Mouse (Mus musculus) c-Kit-positive CD71-positive TER-119-negative erythroid progenitor cells, embryonic 14.5 days (primary cell): ENCODE measurements around the gene Atrnl1.

Experiments
- DNase-seq: peaks from one replicate; pipeline ENCODE4 v3.0.0-alpha.2; 2013; ENCODE audit warnings: low read depth

Gene Atrnl1

GRCm38 (mm10) chr19:57610476-57611261, at the start of gene Atrnl1:
TSS of gene Atrnl1 (plus strand) at chr19:57611034.
- DNase-seq: peak; percentile 58

- no peak for DNase-seq
Measured at GRCm38 (mm10) chr19:57561486-57561885, 49.3 kb upstream of the Atrnl1 start.

DNA sequence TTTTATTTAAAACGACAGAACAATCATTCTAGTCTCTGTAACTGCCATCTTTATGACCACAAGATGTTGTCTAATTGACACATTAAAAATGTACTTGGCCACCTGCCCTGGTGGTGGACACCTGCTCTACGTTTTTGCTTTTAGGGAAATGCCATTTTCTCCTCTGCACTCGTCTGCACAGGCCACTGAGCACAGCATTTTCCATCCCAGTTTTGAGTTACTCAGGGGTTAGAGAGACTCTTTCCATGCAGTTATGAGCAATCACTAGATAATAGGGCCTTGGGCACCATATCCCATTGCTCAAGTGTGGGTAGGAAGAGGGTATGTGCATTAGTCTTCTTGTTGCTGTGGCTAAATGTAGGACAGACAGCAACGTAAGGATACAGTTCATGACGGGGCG, 41.8 kb upstream of the Atrnl1 start:
- no peak for DNase-seq

DNA sequence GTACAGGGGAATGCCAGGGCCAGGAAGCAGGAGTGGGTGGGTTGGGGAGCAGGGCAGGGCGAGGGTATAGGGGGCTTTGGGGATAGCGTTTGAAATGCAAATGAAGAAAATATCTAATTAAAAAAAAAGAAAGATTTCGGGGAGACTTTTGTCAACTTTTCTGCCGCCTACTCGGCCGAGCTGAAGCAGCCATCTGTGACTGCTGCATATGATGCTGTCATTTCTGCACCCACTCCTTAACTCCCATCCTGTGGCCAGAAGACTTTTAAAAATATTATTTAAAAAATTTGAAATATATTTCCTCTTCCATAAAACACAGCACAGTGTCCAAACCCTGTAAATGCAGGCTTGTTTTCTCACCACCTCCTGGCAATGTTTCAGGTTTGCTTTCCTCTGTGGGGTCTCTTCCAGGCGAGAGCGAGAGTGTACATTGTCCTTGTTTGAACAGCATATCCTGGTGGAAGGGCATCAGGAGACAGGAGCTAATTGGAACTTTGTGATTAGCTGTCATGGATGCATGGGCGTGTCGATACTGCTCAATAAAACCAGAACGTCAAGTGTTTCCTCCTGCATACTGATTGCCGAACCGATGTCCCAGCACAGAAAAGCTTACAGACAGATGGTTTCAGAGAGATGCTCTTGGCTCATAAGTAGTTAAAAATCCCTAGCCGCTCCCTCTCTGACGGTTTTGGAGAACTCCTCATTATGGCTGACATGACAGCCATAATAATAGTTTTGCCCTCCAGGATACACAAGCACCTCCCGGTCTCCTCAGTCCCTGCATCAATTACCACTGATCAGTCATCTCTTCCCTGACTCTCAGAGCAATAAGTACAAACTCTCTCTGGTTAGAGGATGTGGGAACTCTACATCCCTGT, 38.2 kb upstream of the Atrnl1 start:
- DNase-seq: no peak

- no peak for DNase-seq
Measured at GRCm38 (mm10) chr19:57573470-57573869, 37.4 kb upstream of the Atrnl1 start.

GRCm38 (mm10) chr19:57575027-57575426, 35.8 kb upstream of the Atrnl1 start:
- no peak for DNase-seq

DNA sequence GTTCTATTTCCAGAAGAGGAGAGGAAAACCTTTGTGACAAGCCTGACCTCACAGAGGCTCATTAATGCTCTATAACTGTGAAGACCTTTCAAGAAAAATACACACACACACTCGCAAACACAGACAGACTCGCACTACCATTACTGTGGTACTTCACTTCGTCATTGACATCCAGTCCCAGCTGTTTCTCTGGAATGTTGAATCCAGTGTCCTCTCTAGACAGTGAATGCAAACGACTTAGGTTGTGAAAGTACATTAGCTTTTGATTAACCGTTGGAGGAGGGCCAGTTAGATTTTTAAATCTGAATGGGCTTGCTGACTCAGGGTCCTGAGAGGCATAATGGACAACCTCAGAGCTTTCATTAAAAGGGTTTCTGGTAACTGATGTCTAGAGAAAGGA, 34.0 kb upstream of the Atrnl1 start:
- DNase-seq: no peak

DNA sequence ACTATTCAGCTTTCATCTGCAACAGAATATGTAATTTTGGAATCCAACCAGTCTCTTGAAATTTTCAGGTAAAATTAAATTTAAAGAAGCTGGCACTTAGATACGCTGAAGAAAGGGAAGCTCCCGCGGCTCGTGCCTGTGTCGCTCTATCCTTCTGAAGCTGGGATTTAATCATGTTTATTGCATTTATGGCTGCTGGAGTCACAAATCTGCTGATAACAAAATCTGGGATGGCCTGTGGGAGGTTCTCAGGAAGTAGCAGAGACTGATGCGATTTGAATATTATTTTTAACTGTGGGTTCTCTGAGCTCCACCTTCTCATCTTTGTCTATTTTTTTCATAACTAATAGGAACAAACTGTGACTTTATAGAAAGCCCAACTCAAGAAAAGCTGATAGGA, 33.6 kb upstream of the Atrnl1 start:
- no peak for DNase-seq

DNA sequence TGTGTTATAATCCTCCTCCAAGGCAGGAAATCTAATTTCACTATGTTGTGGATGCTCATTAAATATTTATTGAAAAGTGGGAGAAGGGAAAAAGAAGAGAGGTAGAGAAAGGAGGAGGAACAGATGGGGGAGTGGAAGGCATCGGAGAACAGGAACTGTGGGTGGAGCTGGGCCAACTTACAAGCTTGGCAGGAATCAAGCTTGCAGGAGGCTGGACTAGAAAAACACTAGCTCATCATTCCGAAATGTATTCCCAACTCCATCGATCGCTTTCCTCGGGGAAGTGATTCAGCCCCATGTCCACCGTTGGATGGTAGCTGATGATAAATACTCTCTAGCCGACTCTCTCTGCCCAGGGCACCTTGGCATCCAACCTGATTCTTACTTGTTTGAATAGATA, 29.9 kb upstream of the Atrnl1 start:
- DNase-seq: no peak

- DNase-seq: no peak
Measured at GRCm38 (mm10) chr19:57585231-57585792, 25.5 kb upstream of the Atrnl1 start.

GRCm38 (mm10) chr19:57586172-57586571, 24.7 kb upstream of the Atrnl1 start:
- DNase-seq: no peak

- DNase-seq: no peak
Measured at GRCm38 (mm10) chr19:57589516-57589915, 21.3 kb upstream of the Atrnl1 start.

DNA sequence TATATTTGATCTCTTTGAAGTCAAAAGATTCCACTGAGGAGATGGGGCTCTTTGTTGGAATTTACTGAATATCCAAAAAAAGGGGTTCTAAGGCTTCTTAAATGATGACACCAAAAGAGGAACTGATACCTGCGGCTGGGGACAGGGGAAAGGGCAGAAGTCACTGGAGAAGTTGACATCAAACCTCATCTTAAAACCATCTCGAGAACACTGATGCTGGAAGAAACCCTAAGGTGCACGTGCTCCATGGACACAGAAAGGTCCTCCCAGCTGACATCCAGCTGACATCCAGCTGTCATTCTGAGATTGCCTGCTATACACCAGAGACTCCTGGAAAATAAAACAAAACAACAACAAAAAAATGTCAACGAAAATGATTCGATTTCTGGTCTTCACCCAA, 19.9 kb upstream of the Atrnl1 start:
- DNase-seq: no peak

- no peak for DNase-seq
Measured at GRCm38 (mm10) chr19:57591631-57592030, 19.2 kb upstream of the Atrnl1 start.

GRCm38 (mm10) chr19:57592355-57592754, 18.5 kb upstream of the Atrnl1 start:
- no peak for DNase-seq

DNA sequence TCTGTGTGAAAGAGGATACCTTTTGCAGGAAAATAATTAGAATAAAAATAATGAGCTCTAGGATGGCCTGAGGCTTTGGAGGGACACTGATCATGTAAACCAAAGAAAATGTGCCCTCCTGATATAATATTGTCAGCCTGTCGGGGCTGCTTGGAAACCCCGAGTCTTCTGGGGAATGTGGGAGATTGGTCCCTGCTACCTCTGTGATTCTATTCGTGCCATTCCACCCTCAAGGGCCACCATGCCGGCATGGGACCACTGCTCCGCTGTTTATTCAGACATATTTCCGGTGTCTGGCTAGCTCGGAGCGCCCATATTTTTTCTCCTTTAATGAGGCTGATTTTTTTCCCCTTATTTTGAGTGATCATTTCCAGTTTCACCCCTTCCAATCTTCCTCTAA, 11.7 kb upstream of the Atrnl1 start:
- no peak for DNase-seq

DNA sequence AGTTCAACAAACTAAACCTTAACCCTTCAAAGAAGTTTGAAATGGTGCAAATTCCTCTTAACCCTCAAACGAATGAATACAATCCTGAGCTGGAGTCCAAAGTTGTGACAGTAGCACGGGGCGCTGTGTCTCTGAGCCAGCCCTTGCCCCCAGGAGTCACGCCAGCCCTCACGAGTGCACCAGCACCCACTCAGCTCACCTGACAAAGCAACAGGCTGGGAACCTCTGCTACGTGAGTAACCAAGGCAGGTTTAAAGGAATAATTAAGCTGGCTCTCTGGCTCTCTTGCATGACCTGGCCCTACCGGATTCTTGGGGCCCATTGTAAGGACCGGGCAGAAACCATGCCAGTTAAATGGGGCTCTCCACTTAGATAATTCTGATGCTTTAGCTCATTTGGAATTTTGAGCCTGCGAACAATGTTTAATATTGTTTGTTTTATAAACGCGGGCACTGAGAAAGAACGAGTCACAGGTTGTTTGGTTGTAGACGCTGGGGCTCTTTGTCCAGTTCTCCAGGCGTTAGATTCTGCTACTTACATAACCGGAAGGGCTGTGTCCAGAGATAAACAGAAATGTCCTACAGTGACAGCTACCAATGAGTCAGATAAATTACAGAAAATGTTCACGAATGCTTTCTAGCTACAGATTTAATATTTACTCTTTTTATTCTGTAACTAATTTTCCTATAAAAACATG, 10.5 kb upstream of the Atrnl1 start:
- DNase-seq: peak; percentile 17

DNA sequence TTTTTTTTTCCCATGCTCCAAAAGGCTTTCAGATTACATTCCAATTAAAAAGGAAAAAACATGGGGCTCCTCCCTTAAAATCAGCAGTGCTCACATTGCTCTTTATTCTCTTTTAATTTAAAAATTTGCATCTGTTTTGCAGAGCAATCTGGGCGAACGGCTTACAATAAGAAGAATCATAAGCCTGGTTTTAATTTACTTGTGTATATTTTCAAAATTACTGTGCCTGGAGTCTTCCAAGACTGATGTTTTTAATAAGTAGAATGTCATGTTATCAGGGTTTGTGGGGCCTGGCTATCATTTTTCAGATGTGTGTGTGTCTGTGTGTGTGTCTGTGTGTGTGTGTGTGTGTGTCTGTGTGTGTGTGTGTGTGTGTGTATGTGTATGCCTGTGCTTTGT, 9.9 kb upstream of the Atrnl1 start:
- no peak for DNase-seq

DNA sequence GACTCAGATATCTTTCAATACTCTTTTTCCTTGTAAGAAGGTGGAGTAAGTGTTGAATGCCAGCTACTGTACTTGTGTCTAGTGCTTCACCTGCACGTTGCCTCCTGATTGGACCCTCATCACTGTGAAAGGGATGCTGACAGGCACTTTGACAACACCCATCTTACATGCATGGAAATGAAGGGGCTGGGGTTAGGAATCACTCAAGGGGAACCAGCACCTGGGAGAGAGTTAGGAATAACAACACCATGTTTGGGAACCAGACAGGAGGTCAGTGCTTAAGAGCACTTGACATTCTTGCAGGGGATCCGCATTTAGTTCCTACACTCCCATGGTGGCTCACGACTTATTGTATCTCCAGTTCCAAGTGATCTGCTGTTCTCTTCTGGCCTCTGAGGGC, 7.2 kb upstream of the Atrnl1 start:
- DNase-seq: no peak

DNA sequence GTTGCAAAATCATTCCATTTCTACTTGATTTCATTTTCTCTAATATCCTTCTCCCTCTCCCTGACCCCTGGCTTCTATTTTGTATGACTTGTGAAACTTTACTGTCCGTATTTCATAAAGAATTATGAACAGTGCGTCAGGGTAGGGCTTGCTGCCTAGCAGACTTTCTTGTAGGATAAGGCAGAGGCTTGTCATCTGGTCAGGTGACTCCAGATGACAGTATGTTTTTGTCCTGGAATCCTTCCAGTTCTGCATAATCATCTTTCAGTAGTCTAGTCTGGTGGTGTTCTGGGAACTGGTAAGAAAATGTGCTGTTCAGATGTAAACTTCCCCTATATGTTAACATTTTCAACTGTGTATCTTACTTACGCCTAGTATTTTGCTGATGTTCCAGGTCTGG, 4.9 kb upstream of the Atrnl1 start:
- no peak for DNase-seq

DNA sequence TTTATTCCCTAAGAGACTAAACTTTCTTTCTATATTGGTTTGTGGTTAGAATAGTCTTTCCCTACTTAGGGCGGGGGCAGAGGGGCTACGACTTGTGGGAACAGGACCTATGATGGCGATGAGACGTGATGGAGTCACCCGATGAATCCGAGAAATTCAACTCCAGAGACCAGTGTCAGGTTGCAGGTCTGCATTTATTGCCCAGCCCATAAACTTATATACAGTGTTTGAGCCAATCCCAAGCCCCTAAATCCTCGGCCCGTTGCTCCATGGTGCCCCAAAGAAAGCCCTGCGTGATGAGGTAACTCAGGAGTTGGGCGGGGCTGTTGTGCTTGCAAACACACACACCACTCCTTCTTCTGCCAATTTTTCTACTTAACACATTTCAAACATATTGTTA, 4.5 kb upstream of the Atrnl1 start:
- DNase-seq: no peak

GRCm38 (mm10) chr19:57609361-57610057, 1.3 kb upstream of the Atrnl1 start:
- DNase-seq: peak; percentile 16
